18 mouse cellular contexts compared by ENCODE assay signal in genomic region chr1:84795335-84795734, GRCm38 (mm10). TPM values are rescaled to one million over a fixed set of nuclear protein-coding genes. Genes with fewer than 3 reads are reported as not detected.
"Had no signal": no experiment of that assay in that cellular context is flagged by ENCODE, and none has a peak within 500 bp of the region (broad histone marks: within the 10 kb centered on the region; RNA-seq: fewer than 3 reads in every experiment).

No protein-coding gene starts in this region.

- H3K27me3 ChIP-seq: neural tube, embryonic 12.5 days; neural tube, embryonic 13.5 days; neural tube, embryonic 15.5 days; stomach, embryonic 15.5 days had no signal

- H3K4me2 ChIP-seq: neural tube, embryonic 12.5 days; neural tube, embryonic 13.5 days; neural tube, embryonic 15.5 days; stomach, embryonic 15.5 days had no signal

- H3K27ac ChIP-seq: neural tube, embryonic 12.5 days; neural tube, embryonic 13.5 days; neural tube, embryonic 15.5 days; stomach, embryonic 15.5 days; stomach, postnatal 0 days had no signal

- H3K9ac ChIP-seq: neural tube, embryonic 12.5 days; neural tube, embryonic 13.5 days; neural tube, embryonic 15.5 days; stomach, embryonic 15.5 days had no signal

- H3K4me3 ChIP-seq: neural tube, embryonic 12.5 days; neural tube, embryonic 13.5 days; neural tube, embryonic 15.5 days; stomach, embryonic 15.5 days had no signal

- DNase-seq: retina, postnatal 1 day; right cerebral cortex, adult 18-20 months; right cerebral cortex, postnatal 14 days; right cerebral cortex, postnatal 25 days; right cerebral cortex, postnatal 4 days; spleen, adult 18-20 months; thymus, adult 18-20 months; thymus, adult 2 months; thymus, postnatal 14 days; thymus, postnatal 25 days; thymus, postnatal 36 days; thymus, postnatal 4 days had no signal

- H3K9me3 ChIP-seq: neural tube, embryonic 12.5 days; neural tube, embryonic 13.5 days; neural tube, embryonic 15.5 days; stomach, embryonic 15.5 days had no signal

- H3K4me1 ChIP-seq: neural tube, embryonic 12.5 days; neural tube, embryonic 13.5 days; neural tube, embryonic 15.5 days; stomach, embryonic 15.5 days had no signal

RNA-seq across cellular contexts. Expression of gene Fbxo36, which starts 44.3 kb away (rescaled TPM):
- total RNA-seq: neutrophil, adult 5-6 weeks had no signal
